Mouse (Mus musculus) lung, adult 2 months (tissue): ENCODE data around the gene Rad9a. TPM values are rescaled to one million over a fixed set of nuclear protein-coding genes. Genes with fewer than 3 reads are reported as not detected.

Experiments
- DNase-seq: peaks from one replicate; pipeline ENCODE4 v3.0.0; 2022
- H3K4me1 ChIP-seq: fragments of 200-500 bp; 2 replicates; pipeline ENCODE4 v1.6.1; 2011; ENCODE audit warnings: low read length; ENCODE audit not compliant: control insufficient read depth, insufficient read depth
- H3K4me3 ChIP-seq: fragments of 200-500 bp; replicated peaks from 2 replicates; pipeline ENCODE3; 2011; ENCODE audit warnings: low read depth, mild to moderate bottlenecking, control low read depth, low read length; ENCODE audit errors: extremely low read depth
- CTCF ChIP-seq: fragments of 200-500 bp; IDR thresholded peaks from 2 replicates; pipeline ENCODE4 v1.5.1; 2011; ENCODE audit warnings: mild to moderate bottlenecking, low read length, control low read depth; ENCODE audit not compliant: insufficient read depth
- POLR2A ChIP-seq: fragments of 200-500 bp; IDR thresholded peaks from 2 replicates; pipeline ENCODE4 v1.6.1; 2011; ENCODE audit warnings: low read depth, mild to moderate bottlenecking, control low read depth, low read length, borderline replicate concordance; ENCODE audit errors: extremely low read depth
- WGBS: fragments of 180-500 bp; shearing (Covaris S2); methylation state at CpG from one replicate; pipeline ENCODE4 v1.1.7; 2018; 5-methylcytosine and 5-hydroxymethylcytosine counted together
- polyA plus RNA-seq: library from polyadenylated mRNA; depleted of rRNA; stranded (reverse); fragments of >200 nt; gene quantifications from 2 replicates; pipeline ENCODE4 v1.2.3, GENCODE M21; 2012

The Rad9a gene
- polyA plus RNA-seq, 1 experiment, result 36.9 TPM

DNA sequence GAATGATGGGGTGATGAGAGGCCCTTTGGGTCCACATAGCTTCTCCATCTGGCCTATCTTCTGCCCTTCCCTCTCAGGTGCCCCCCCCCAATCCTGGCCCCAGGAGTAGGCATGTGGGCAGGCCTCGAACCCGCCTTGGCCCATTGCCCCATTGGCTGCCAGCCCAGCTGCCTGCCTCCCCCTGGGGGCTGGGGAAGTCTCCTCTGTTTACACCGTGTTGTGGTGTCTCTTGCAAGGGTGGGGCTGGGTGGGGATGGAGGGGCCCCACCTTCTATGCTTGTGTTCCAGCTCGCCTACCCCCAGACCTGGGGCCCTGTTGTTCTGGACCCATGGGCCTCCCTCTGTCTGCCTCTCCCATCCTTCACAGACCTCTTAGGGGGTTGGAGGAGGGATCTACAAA is 19.0 kb upstream of the Rad9a start:
- no peak for TF ChIP-seq CTCF
- TF ChIP-seq POLR2A, result no peak
- DNase-seq, result no peak
- Histone ChIP-seq H3K4me1 (peaks cover 25% of the 10 kb centered on the region), H3K4me3 (no peak overlapping the region)
- WGBS, result 26% methylated on average over 4 of the region's 4 CpGs

- TF ChIP-seq POLR2A (no peak), CTCF (no peak)
- DNase-seq, result no peak
- 80% methylated on average over 6 of the region's 6 CpGs for WGBS
- Histone ChIP-seq H3K4me1 (peaks cover 25% of the 10 kb centered on the region), H3K4me3 (no peak overlapping the region)
Observed at GRCm38 (mm10) chr19:4219943-4220342, 18.5 kb upstream of the Rad9a start.

DNA sequence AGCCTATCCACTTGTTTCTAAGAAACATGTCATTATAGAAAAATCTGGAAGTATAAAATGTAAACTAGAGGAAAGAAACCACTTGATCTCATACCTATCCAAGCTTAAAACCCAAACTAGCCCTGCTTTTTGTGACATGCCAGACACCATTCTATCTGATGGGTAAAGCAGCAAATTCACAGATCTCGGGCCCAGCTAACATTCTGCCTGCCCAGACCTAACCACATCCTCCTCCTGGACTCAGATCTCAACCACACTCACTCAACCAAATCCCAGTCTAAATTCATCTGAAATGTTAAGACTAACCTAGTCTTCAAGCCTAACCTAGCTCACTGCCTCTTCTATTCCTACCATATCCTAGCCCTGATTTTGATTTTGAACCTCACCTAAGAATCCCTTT is 17.3 kb upstream of the Rad9a start:
- Histone ChIP-seq H3K4me1 (peaks cover 27% of the 10 kb centered on the region), H3K4me3 (no peak overlapping the region)
- TF ChIP-seq POLR2A (no peak), CTCF (no peak)
- WGBS, result 79% methylated on average over 1 of the region's 1 CpGs
- no peak for DNase-seq

- no peak for DNase-seq
- H3K4me1 ChIP-seq, result peaks cover 30% of the 10 kb centered on the region
- WGBS, result 77% methylated on average over 11 of the region's 11 CpGs
- H3K4me3 ChIP-seq, result no peak overlapping the region
- TF ChIP-seq POLR2A (no peak), CTCF (no peak)
Observed at GRCm38 (mm10) chr19:4218293-4218692, 16.8 kb upstream of the Rad9a start.

GRCm38 (mm10) chr19:4217855-4218254 is 16.4 kb upstream of the Rad9a start:
- peaks cover 30% of the 10 kb centered on the region for H3K4me1 ChIP-seq
- TF ChIP-seq POLR2A, result no peak
- TF ChIP-seq CTCF, result no peak
- DNase-seq, result no peak
- 38% methylated on average over 3 of the region's 3 CpGs for WGBS
- H3K4me3 ChIP-seq, result no peak overlapping the region

- WGBS, result 31% methylated on average over 5 of the region's 5 CpGs
- no peak for DNase-seq
- H3K4me3 ChIP-seq, result no peak overlapping the region
- H3K4me1 ChIP-seq, result peaks cover 29% of the 10 kb centered on the region
- no peak for TF ChIP-seq POLR2A
- no peak for TF ChIP-seq CTCF
Observed at GRCm38 (mm10) chr19:4217140-4217539, 15.7 kb upstream of the Rad9a start.

- H3K4me1 ChIP-seq, result peaks cover 27% of the 10 kb centered on the region
- no peak for DNase-seq
- TF ChIP-seq CTCF, result peak; percentile 34; the same call in 1 of the 2 replicates
- TF ChIP-seq POLR2A, result peak; percentile 8; the same call in 1 of the 2 replicates
- 17% methylated on average over 14 of the region's 14 CpGs for WGBS
- H3K4me3 ChIP-seq, result peak overlapping the region; percentile 15
Observed at GRCm38 (mm10) chr19:4216041-4216685, 14.7 kb upstream of the Rad9a start.

- TF ChIP-seq POLR2A (no peak; the same call in 1 of the 2 replicates), CTCF (no peak)
- no peak for DNase-seq
- Histone ChIP-seq H3K4me3 (peak overlapping the region; percentile 63), H3K4me1 (peaks cover 25% of the 10 kb centered on the region)
- 5% methylated on average over 19 of the region's 21 CpGs for WGBS
Observed at GRCm38 (mm10) chr19:4215451-4215840, 14.0 kb upstream of the Rad9a start.

GRCm38 (mm10) chr19:4214771-4215450 is 13.4 kb upstream of the Rad9a start:
- no peak for TF ChIP-seq CTCF
- no peak for TF ChIP-seq POLR2A
- DNase-seq, result no peak
- Histone ChIP-seq H3K4me1 (peaks cover 19% of the 10 kb centered on the region), H3K4me3 (peak overlapping the region; percentile 63)
- WGBS, result under 1% methylated on average over 71 of the region's 81 CpGs
